Mouse (Mus musculus) heart, postnatal 0 days (tissue): ENCODE results near the gene Lgals4. TPM values are rescaled to one million over a fixed set of nuclear protein-coding genes. Genes with fewer than 3 reads are reported as not detected.

Experiments used
- ATAC-seq: fragments of 200-750 bp; cut with Nextera tagmentation; 2 replicates; pipeline ENCODE4 v1.8.0; 2017; ENCODE audit warnings: low read depth, moderate number of reproducible peaks, moderate library complexity; ENCODE audit not compliant: insufficient read depth
- DNase-seq: peaks from one replicate; pipeline ENCODE4 v3.0.0-alpha.2; 2016; ENCODE audit warnings: low spot score
- H3K27ac ChIP-seq: fragments of 300-500 bp; sonication (generic); 2 replicates; pipeline ENCODE4 v1.5.1; 2014; ENCODE audit warnings: low read depth, mild to moderate bottlenecking
- H3K27me3 ChIP-seq: fragments of 300-500 bp; sonication (generic); 2 replicates; pipeline ENCODE4 v1.6.1; 2014; ENCODE audit warnings: low read length, mixed read lengths; ENCODE audit not compliant: control insufficient read depth, insufficient read depth
- H3K36me3 ChIP-seq: fragments of 300-500 bp; sonication (generic); replicated peaks from 2 replicates; pipeline ENCODE4 v1.6.1; 2014; ENCODE audit warnings: low read length, mixed read lengths; ENCODE audit not compliant: control insufficient read depth, insufficient read depth
- H3K4me1 ChIP-seq: fragments of 300-500 bp; sonication (generic); 2 replicates; pipeline ENCODE4 v1.6.1; 2014; ENCODE audit warnings: antibody characterized with exemption; ENCODE audit not compliant: control insufficient read depth, insufficient read depth
- H3K4me2 ChIP-seq: fragments of 300-500 bp; sonication (generic); 2 replicates; pipeline ENCODE4 v1.6.1; 2014; ENCODE audit warnings: low read depth, mild to moderate bottlenecking, low read length, moderate library complexity
- H3K4me3 ChIP-seq: fragments of 300-500 bp; sonication (generic); 2 replicates; pipeline ENCODE4 v1.5.1; 2014; ENCODE audit warnings: low read depth, low read length
- H3K9ac ChIP-seq: fragments of 300-500 bp; sonication (generic); replicated peaks from 2 replicates; pipeline ENCODE4 v1.6.1; 2014; ENCODE audit warnings: low read depth, low read length, mixed read lengths
- H3K9me3 ChIP-seq: fragments of 300-500 bp; sonication (generic); replicated peaks from 2 replicates; pipeline ENCODE4 v1.6.1; 2016; ENCODE audit warnings: low read length; ENCODE audit not compliant: control insufficient read depth
- CTCF ChIP-seq: IDR thresholded peaks from 2 replicates; pipeline ENCODE4 v1.5.1; 2016; ENCODE audit warnings: antibody characterized with exemption, control low read depth, low read depth
- EP300 ChIP-seq: IDR thresholded peaks from 2 replicates; pipeline ENCODE4 v1.6.1; 2016; ENCODE audit warnings: antibody characterized with exemption, low read depth
- WGBS: fragments of 180-500 bp; shearing (Covaris S2); extraction: QIAGEN DNeasy Blood & Tissue Kit; methylation state at CpG from one replicate; pipeline ENCODE4 v1.1.7; 2014; 5-methylcytosine and 5-hydroxymethylcytosine counted together
- polyA plus RNA-seq: library from polyadenylated mRNA; unstranded; fragments of >200 nt; fragmentation: Nextera tagmentation; extraction: Ambion mirVana; gene quantifications from 2 replicates; pipeline ENCODE4 v1.2.1, GENCODE M21; 2015
- total RNA-seq: library from RNA; depleted of rRNA; stranded (reverse); fragments of >200 nt; gene quantifications from 2 replicates; pipeline ENCODE4 v1.2.3, GENCODE M21; 2014; ENCODE audit warnings: low replicate concordance; rRNA removed

Lgals4 gene
- total RNA-seq (2.3 and 24.1 TPM in 2 replicates), polyA plus RNA-seq (30.9 and 36.0 TPM in 2 replicates)

DNA sequence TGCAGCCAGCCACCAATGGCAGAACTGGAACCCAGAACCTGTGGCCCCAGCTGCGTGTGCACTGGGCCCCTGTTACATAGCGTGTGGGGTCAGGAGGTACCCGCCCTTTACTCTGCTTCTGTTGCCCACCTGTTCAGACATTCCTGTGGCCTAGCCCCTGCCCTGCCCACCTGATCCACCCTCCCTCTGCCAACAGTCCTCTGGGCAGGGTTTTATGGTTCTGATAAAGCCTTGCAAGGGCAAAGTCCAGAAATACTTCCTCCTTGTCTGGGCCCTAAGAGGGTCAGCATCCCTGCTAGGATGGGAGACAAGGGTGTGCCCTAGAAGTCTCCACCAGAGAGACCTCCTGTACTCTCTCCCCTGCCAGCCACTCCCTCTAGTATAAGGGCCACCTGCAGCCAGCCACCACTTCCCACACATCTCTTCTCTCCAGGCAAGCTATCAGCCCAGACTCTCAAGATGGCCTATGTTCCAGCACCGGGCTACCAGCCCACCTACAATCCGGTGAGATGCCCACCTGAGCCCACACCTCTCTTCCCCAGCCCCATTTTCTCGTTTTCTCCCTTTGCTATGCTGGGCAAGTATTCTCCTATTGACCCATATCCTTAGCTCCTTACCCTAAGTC, at the start of gene Lgals4:
Gene Lgals4, plus strand, starts transcription at position 132 of the 625 bp plus-strand sequence.
- no peak within 1 kb of the TSS for H3K4me3 ChIP-seq
- H3K4me1 ChIP-seq, result peaks cover 13% of the 10 kb centered on the region
- no peak for DNase-seq
- ATAC-seq, result no peak
- H3K27me3 ChIP-seq, result no peaks in the 10 kb centered on the region
- H3K9ac ChIP-seq, result no peak within 1 kb of the TSS
- H3K4me2 ChIP-seq, result no peak within 1 kb of the TSS
- no peak within 1 kb of the TSS for H3K27ac ChIP-seq
- H3K9me3 ChIP-seq, result no peaks in the 10 kb centered on the region
- WGBS, result 86% methylated on average over 6 of the region's 6 CpGs
- TF ChIP-seq EP300, result no peak
- TF ChIP-seq CTCF, result no peak
- H3K36me3 ChIP-seq, result peaks cover 26% of the 10 kb centered on the region

DNA sequence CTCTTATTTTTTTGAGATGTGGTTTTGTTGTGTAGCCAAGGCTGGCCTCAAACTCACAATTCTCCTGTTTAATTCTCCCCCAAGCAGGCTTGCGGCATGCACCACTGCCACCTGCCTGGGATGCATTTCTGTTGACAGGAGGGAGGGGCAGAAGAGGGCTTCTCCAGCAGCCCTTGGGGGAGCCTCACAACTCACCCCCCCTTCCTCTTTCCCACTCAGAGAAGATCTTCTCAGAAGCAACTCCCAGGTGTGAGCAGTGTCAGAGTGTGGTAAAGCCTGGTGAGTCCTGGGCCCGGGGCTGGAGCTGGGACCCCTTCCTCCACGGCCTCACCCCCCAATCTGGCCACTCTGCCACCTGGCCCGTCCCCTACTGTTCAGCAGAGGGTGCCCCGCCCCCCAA, 48.5 kb upstream of the Lgals4 start:
- peaks cover 38% of the 10 kb centered on the region for H3K36me3 ChIP-seq
- no peak overlapping the region for H3K4me2 ChIP-seq
- no peak overlapping the region for H3K27ac ChIP-seq
- no peak overlapping the region for H3K9ac ChIP-seq
- H3K27me3 ChIP-seq, result no peaks in the 10 kb centered on the region
- TF ChIP-seq EP300, result no peak
- no peak for TF ChIP-seq CTCF
- no peaks in the 10 kb centered on the region for H3K9me3 ChIP-seq
- no peaks in the 10 kb centered on the region; the same call in 1 of the 2 replicates for H3K4me1 ChIP-seq
- WGBS, result 75% methylated on average over 5 of the region's 5 CpGs
- ATAC-seq (no peak), DNase-seq (no peak)
- no peak overlapping the region for H3K4me3 ChIP-seq

DNA sequence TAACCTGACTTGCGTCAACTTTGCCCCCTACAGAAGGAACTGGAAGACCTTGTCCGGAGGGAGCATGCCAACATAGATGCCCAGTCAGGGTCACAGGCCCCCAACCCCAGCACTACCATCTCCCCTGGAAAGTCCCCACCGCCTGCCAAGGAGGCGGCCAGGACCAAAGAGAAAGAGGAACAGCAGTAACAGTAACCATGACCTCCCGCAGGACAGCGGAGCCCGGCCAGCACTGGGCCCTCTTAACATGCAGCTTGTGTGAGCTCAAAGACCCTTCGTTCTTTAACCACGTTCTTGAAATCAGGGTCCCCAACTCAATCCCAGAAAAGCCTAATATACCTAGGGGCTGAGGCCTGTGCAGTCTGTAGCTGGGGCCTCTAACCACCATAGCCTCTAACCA, 45.8 kb upstream of the Lgals4 start:
- H3K9ac ChIP-seq, result no peak overlapping the region
- no peak for ATAC-seq

DNA sequence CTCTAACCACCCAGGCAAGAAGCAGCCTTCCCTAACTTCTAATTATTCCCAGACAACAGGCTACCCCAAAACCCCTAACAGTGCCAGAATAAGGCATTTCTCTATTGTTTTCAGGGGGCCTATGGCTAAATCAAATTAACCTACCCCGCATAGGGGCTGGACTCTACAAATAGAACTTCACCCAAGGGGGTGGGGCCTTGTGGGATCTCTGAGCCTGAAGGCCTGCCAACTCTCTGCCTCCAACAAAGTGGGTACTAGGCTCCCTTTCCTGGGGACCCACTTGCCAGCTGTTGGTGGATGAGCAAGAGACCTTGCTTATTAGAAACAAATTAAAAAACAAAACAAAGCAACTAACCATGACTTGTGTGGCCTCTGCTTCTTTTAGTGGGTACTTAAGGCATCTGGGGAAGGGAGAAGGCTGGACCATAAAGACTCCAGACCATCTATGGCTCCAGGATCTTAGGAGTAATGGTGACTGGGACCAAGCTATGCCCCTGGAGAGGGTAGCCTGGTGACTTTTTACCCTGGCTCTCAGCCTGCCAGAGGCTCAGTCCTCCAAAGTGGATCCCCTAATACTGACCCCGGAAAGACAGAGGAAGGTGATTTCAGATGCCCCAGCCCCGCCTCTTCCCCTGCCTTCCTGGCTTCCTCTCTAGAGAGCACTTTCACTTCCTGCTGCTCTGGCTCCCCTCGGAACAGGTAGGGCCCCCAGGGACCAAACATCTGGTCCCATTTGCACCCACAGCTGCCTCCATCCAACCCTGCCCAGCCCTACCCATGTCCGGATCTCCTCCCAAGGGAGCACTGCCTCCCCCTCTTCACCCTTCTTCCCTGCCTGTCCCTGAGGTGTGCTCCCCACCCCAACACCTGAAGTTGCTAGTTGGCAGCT, 45.1 kb upstream of the Lgals4 start, which contains the start of gene Rinl:
Gene Rinl, plus strand, starts transcription at position 663 of the 889 bp plus-strand sequence.
- no peak within 1 kb of the TSS for H3K27ac ChIP-seq
- no peak for DNase-seq
- TF ChIP-seq EP300 (no peak), CTCF (no peak)
- H3K27me3 ChIP-seq, result no peaks in the 10 kb centered on the region
- ATAC-seq, result no peak
- H3K4me1 ChIP-seq, result no peaks in the 10 kb centered on the region; the same call in 1 of the 2 replicates
- peak within 1 kb of the TSS; percentile 11; the same call in 1 of the 2 replicates for H3K4me3 ChIP-seq
- H3K36me3 ChIP-seq, result peaks cover 25% of the 10 kb centered on the region
- H3K9me3 ChIP-seq, result no peaks in the 10 kb centered on the region
- WGBS, result 57% methylated on average over 5 of the region's 5 CpGs
- H3K4me2 ChIP-seq, result peak within 1 kb of the TSS; percentile 25; the same call in 1 of the 2 replicates
- H3K9ac ChIP-seq, result 0 out of 2 replicates have a peak within 1 kb of the TSS, but pooled peaks have one; percentile 15

More for the DNA sequence above, 45.8 kb upstream of the Lgals4 start:
- DNase-seq, result no peak
- Histone ChIP-seq H3K36me3 (peaks cover 32% of the 10 kb centered on the region), H3K27ac (no peak overlapping the region), H3K4me1 (no peaks in the 10 kb centered on the region; the same call in 1 of the 2 replicates), H3K9me3 (no peaks in the 10 kb centered on the region), H3K4me2 (no peak overlapping the region), H3K4me3 (no peak overlapping the region), H3K27me3 (no peaks in the 10 kb centered on the region)
- 98% methylated on average over 9 of the region's 9 CpGs for WGBS
- TF ChIP-seq EP300 (no peak), CTCF (no peak)

DNA sequence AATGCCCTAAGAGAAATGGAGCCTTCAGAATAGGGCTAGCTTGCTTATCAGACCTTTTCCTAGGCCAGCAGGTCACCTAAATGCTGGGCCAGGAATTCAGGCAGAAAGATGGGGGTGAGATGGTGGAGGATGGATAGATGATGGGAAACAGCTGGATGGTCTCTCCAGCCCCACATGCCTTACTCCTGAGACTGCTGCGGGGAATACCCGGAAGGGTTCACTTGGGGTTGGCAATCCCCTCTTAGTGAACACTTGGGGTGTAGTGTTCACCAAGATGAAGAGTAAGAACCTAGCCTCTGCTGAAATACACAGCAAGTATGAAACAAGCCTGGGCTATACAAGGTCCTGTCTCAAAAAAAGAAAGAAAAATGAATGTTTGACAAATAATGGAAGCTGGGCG, 44.4 kb upstream of the Lgals4 start:
- ATAC-seq (no peak), DNase-seq (no peak)
- H3K9me3 ChIP-seq, result no peaks in the 10 kb centered on the region
- 77% methylated on average over 3 of the region's 3 CpGs for WGBS
- H3K9ac ChIP-seq, result no peak overlapping the region
- peak overlapping the region; percentile 11; the same call in 1 of the 2 replicates for H3K4me3 ChIP-seq
- no peaks in the 10 kb centered on the region for H3K27me3 ChIP-seq
- H3K4me2 ChIP-seq, result peak overlapping the region; percentile 25; the same call in 1 of the 2 replicates
- peaks cover 18% of the 10 kb centered on the region for H3K36me3 ChIP-seq
- TF ChIP-seq CTCF (no peak), EP300 (no peak)
- no peak overlapping the region for H3K27ac ChIP-seq
- no peaks in the 10 kb centered on the region; the same call in 1 of the 2 replicates for H3K4me1 ChIP-seq
